Mouse (Mus musculus) thymus, adult 2 months (tissue): ENCODE results near the gene Rab40c.

Source experiments
- CTCF ChIP-seq: fragments of 200-500 bp; IDR thresholded peaks from 2 replicates; pipeline ENCODE4 v1.5.1; 2012; ENCODE audit warnings: mild to moderate bottlenecking, control low read depth, low read length, moderate library complexity, borderline replicate concordance; ENCODE audit not compliant: control insufficient read depth, poor library complexity, insufficient read depth; ENCODE audit errors: extremely low read depth
- POLR2A ChIP-seq: fragments of 200-500 bp; IDR thresholded peaks from 2 replicates; pipeline ENCODE4 v1.6.1; 2012; ENCODE audit warnings: mild to moderate bottlenecking, low read length, control low read depth, moderate library complexity; ENCODE audit not compliant: control insufficient read depth, poor library complexity, insufficient read depth; ENCODE audit errors: extremely low read depth

DNA sequence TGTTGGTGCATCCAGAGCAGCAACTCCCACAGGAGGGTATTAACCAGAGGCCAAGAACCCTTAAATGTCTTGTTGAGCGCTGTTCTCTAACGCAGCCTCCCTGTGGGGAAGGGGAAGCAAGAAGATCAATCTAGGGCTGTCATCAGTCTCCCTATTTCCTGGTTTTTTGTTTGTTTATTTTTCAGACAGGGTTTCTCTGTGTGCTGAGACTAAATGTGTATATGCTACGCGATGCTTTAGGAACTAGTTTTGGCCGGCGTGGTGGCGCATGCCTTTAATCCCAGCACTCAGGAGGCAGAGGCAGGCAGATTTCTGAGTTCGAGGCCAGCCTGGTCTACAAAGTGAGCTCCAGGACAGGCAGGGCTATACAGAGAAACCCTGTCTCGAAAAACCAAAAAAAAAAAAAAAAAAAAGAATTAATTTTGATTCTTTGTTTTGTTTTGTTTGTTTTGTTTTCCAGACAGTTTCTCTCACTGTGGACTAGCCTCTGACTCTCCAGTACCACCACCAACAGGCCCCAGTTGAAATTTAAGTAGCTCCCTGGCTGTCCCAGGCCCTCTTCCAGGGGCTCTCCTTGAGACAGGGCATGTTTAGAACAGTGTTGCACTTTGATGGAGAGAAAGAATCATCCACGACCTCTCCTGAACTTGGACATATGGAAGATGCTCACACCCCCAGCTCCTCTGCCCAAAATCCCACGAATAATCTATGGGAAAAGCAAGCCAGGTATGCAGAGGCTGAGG lies 46.0 kb downstream of the Rab40c start:
- TF ChIP-seq POLR2A (no peak), CTCF (no peak)
